Mouse (Mus musculus) forebrain, embryonic 10.5 days (tissue): ENCODE results near the gene Mrpl39. TPM values are rescaled to one million over a fixed set of nuclear protein-coding genes. Genes with fewer than 3 reads are reported as not detected.
A peak's percentile ranks its signal among the peaks of the same experiment; 100 is the strongest.

ENCODE experiments used
- DNase-seq: peaks from one replicate; pipeline ENCODE4 v3.0.0-alpha.2; 2017; ENCODE audit warnings: low spot score; ENCODE audit errors: extremely low spot score
- H3K27ac ChIP-seq: fragments of 300-500 bp; sonication (generic); 2 replicates; pipeline ENCODE4 v1.5.1; 2016; ENCODE audit warnings: mild to moderate bottlenecking
- H3K27me3 ChIP-seq: fragments of 300-500 bp; sonication (generic); 2 replicates; pipeline ENCODE4 v1.6.1; 2016; ENCODE audit warnings: mild to moderate bottlenecking; ENCODE audit not compliant: poor library complexity, severe bottlenecking
- H3K36me3 ChIP-seq: fragments of 300-500 bp; sonication (generic); replicated peaks from 2 replicates; pipeline ENCODE4 v1.6.1; 2016; ENCODE audit warnings: mild to moderate bottlenecking, moderate library complexity
- H3K4me1 ChIP-seq: fragments of 300-500 bp; sonication (generic); 2 replicates; pipeline ENCODE4 v1.6.1; 2016
- H3K4me3 ChIP-seq: fragments of 300-500 bp; sonication (generic); 2 replicates; pipeline ENCODE4 v1.5.1; 2016; ENCODE audit warnings: mild to moderate bottlenecking, moderate library complexity
- H3K9me3 ChIP-seq: fragments of 300-500 bp; sonication (generic); 2 replicates; pipeline ENCODE4 v1.6.1; 2016; ENCODE audit warnings: mild to moderate bottlenecking, moderate library complexity
- WGBS: fragments of 180-500 bp; shearing (Covaris S2); methylation state at CpG from one replicate; pipeline ENCODE4 v1.1.7; 2016; 5-methylcytosine and 5-hydroxymethylcytosine counted together
- polyA plus RNA-seq: library from polyadenylated mRNA; unstranded; fragments of >200 nt; fragmentation: Nextera tagmentation; extraction: Ambion mirVana; gene quantifications from 2 replicates; pipeline ENCODE4 v1.2.1, GENCODE M21; 2016

The Mrpl39 gene
- polyA plus RNA-seq, 1 experiment from 2014 or later = 61.0 TPM

DNA sequence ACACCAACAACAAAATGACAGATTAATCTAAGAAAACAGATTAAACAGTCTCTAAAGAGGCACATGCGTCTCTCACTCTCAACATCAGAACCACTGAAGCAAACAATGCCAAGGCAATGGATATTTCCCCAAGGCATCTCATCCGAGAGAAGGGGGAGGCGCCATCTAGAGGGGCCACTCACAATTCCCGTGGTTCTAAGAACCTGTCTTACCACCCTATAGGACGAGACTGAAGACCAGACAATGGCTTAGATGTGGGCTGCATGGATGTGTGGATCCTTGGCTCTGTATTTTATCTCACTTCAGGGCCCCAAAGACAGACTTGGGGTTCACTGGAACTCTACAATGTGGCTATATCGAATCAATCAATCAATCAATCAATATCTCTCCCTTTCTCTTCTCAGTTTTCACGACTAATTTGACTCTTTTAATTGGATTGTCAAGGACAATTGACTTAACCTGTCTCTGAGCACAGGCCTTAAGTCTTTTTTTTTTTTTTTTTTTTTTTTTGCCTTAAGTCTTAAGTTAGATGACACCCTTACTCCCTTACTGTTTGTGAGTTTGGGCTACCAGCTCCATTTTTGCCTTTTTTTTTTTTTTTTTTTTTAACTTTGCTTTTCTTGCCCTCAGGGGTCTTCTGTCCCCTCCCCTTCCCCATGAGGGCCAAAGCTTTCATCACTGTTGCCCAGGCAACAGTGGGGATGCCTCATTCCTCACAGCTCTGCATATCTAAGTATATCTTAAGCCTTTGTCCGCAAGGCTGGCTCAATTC lies 37.1 kb upstream of the Mrpl39 start:
- DNase-seq = peak; percentile 53
- peaks cover 35% of the 10 kb centered on the region for H3K4me1 ChIP-seq
- H3K27me3 ChIP-seq = 0 out of 2 replicates have a peak, but pooled peaks cover 8% of the 10 kb centered on the region
- 7% methylated on average over 8 of the region's 8 CpGs for WGBS
- H3K4me3 ChIP-seq = peak overlapping the region; percentile 63
- H3K27ac ChIP-seq = peak overlapping the region; percentile 89
- H3K9me3 ChIP-seq = no peaks in the 10 kb centered on the region
- H3K36me3 ChIP-seq = no peaks in the 10 kb centered on the region

DNA sequence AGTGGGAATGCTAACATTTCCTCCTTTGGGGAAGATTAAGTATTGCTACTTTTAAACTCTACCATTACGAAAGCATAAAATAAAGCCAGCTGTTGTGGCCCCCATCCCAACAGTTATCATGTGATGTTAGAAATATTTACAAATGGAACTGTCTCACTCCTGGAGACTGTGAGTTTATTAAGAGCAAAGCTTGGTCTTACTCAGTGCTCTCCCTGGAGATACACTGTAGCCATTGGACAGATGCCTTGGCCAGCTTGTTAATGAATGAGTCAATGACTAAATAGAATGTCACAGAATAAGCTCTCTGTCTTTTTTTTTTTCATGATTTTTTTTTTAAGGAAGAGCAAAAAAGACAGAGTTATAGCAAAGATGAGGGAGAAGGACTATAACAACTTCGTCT lies 35.9 kb upstream of the Mrpl39 start:
- DNase-seq = no peak
- no peaks in the 10 kb centered on the region for H3K9me3 ChIP-seq
- no peak overlapping the region for H3K4me3 ChIP-seq
- peaks cover 33% of the 10 kb centered on the region for H3K4me1 ChIP-seq
- no peaks in the 10 kb centered on the region for H3K36me3 ChIP-seq
- H3K27me3 ChIP-seq = 0 out of 2 replicates have a peak, but pooled peaks cover 8% of the 10 kb centered on the region
- H3K27ac ChIP-seq = no peak overlapping the region
- 95% methylated on average over 2 of the region's 2 CpGs for WGBS

DNA sequence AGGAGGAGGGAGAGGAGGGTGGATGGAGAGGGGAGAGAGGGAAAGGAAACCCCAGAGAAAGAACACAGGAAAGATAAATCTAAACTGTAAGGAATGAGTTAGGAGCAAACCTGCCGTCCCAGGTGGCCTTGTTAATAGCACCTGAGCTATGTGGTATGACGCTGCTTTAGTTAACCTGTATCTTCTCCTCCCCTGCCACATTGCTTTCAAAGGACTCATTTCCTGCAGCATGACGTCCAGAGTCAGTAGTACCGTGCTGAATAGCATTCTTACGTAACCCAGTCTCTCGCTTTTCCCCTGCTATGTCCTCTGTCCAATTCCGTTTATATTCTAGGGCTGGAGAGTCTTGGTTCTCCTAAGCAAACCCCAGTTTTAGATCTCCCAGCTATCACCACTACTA lies 35.3 kb upstream of the Mrpl39 start:
- Histone ChIP-seq H3K27me3 (0 out of 2 replicates have a peak, but pooled peaks cover 7% of the 10 kb centered on the region), H3K27ac (no peak overlapping the region), H3K36me3 (no peaks in the 10 kb centered on the region), H3K4me1 (peaks cover 27% of the 10 kb centered on the region), H3K4me3 (no peak overlapping the region), H3K9me3 (no peaks in the 10 kb centered on the region)
- DNase-seq = no peak
- 89% methylated on average over 7 of the region's 7 CpGs for WGBS

DNA sequence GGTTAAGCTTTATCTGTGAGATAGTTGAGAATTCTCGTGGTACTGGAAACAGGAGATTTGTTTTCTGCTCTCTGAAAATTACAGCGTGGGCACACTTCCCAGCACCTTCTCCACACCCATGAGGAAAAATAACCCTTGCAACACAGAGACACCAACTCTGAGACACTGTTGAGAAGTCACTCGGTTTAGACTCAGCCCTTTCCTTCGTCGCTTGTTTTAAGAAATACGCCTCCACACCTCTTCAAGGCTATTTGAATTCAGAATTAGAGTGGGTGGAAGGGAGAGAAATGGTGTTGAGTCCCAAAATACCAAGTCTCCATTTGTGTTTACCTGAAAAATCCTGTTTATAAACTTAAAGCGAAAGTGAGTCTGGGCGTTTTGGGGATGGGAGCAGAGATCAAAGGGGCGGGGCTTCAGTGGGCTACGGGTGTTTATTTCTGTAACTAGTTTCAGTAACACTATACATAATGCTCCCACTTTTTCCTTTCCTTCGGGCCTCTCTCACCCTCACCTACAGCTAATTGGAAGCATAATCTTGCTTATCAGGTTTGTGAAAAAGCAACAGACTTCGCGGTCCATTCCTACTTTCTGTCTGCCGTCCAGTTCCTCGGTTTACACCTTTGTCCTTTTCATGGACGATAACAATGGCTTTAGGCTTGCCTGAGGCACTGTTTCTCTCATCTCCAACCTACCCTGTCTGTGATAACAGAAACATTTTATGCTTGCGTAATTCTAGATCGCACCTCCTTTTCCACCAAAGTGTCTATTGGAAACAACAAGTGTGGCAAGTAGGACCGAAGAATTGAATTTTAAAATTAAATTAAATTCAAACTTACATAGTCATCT lies 34.3 kb upstream of the Mrpl39 start:
- Histone ChIP-seq H3K36me3 (no peaks in the 10 kb centered on the region), H3K27ac (no peak overlapping the region), H3K9me3 (no peaks in the 10 kb centered on the region), H3K4me3 (no peak overlapping the region), H3K4me1 (peaks cover 18% of the 10 kb centered on the region), H3K27me3 (no peaks in the 10 kb centered on the region)
- 90% methylated on average over 19 of the region's 19 CpGs for WGBS
- no peak for DNase-seq

DNA sequence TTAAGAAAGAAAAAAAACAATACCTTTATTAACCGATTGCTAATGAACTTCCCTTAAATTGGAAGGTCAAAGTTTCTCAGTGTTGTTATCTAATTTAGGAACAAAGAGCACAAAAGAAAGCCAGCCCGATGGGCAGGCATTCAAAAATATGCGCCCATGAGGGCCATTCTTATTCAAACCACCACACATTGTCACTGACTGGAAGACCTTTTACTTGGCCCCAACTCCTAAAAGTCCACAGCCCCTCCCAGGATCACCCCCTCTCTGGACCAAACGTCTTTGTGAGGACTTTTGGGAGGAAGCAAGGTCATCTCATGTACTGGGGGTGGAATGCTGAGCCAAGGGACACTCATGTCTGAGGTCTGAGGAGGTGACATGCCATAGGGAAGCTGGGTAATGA lies 33.6 kb upstream of the Mrpl39 start:
- no peaks in the 10 kb centered on the region for H3K27me3 ChIP-seq
- H3K4me3 ChIP-seq = no peak overlapping the region
- H3K36me3 ChIP-seq = no peaks in the 10 kb centered on the region
- H3K4me1 ChIP-seq = peaks cover 17% of the 10 kb centered on the region
- no peaks in the 10 kb centered on the region for H3K9me3 ChIP-seq
- DNase-seq = no peak
- WGBS = 66% methylated on average over 4 of the region's 4 CpGs
- no peak overlapping the region for H3K27ac ChIP-seq

DNA sequence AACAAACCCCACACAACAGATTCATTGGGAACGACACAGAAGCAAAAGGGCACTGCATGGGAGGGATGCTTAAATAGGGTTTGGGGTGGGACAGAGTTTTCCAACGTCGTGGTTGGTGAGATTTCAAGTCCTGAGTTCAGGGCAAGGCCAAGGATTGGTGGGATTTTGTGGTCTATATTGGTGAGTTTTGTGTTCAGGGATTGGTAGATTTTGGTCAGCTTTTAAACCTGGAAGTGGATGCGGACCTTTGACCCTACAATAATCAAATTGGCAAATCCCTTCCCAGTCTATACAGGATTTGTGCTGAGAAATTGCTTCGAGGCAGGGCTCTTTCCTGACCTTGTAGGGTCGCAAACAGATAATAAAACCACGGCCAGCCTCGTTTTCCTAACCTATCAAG lies 32.4 kb upstream of the Mrpl39 start:
- no peak overlapping the region for H3K27ac ChIP-seq
- WGBS = 90% methylated on average over 8 of the region's 8 CpGs
- no peaks in the 10 kb centered on the region for H3K36me3 ChIP-seq
- no peaks in the 10 kb centered on the region for H3K9me3 ChIP-seq
- DNase-seq = no peak
- peaks cover 9% of the 10 kb centered on the region for H3K4me1 ChIP-seq
- H3K4me3 ChIP-seq = no peak overlapping the region
- H3K27me3 ChIP-seq = no peaks in the 10 kb centered on the region

DNA sequence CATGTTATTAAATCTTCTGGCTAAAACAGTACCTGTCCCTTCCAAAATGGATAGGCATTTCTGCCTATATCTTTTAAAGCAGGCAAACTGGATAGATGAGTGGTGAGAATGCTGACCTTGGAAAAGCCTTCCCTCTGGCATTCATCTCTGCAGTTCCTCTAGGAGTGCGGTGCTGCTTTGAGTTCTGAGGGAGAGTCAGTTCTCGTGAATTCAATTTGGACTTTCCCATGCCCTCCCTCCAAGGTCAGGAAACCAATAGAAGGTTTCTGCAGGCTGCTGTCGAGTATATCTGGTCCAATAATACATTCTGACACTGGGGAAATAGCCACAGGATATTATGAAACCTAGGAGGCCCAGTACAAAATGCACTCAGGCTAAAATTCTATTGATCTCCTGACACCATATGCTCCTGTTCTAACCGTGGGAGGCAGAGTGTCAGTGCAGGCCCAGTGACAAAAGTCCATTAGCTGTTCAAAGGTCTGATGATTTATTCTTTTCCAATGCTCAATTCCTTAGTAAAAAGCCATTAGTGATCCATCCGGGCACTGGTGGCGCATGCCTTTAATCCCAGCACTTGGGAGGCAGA lies 10.3 kb upstream of the Mrpl39 start:
- H3K9me3 ChIP-seq = no peaks in the 10 kb centered on the region
- no peak for DNase-seq
- no peaks in the 10 kb centered on the region for H3K4me1 ChIP-seq
- H3K27me3 ChIP-seq = no peaks in the 10 kb centered on the region
- no peaks in the 10 kb centered on the region for H3K36me3 ChIP-seq
- H3K27ac ChIP-seq = no peak overlapping the region
- no peak overlapping the region for H3K4me3 ChIP-seq
- WGBS = 85% methylated on average over 6 of the region's 6 CpGs

DNA sequence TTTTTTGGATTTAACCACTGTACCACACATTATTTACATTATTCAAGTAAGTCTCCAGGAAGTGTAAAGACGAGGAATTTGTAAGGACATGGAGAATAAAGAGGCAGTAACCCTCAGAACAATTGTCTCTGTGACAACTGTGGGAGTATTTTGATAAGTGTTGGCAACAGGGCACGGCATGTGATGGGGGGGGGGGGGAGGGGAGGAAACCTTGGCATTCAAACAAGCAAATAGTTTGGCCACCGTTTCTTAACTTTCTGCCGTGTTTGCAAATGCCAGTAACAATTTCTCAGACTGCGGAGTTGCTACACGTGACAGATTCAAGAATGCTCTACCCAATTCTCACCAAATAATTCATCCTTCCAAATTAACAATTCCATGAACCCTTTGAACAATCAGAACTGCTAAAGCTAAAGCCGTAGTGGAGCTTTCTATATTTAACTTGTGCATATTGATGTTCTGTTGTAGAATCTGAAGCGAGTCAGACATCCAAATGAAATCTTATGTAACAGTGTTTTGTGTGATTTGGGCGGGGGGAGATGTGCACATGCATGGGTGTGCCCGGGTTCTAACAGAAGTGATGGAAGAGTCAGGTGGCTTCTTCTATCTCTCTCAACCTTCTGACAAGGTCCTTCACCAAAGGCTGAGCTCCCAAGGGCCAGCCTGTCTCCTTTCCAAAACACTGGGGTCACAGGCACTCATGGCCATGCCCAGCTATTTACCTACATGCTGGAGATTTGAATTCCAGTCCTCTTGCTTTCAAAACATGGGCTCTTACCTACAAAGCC lies 9.4 kb upstream of the Mrpl39 start:
- Histone ChIP-seq H3K4me3 (no peak overlapping the region), H3K27me3 (no peaks in the 10 kb centered on the region), H3K27ac (no peak overlapping the region), H3K36me3 (no peaks in the 10 kb centered on the region), H3K4me1 (no peaks in the 10 kb centered on the region), H3K9me3 (no peaks in the 10 kb centered on the region)
- peak; percentile 7 for DNase-seq
- WGBS = 81% methylated on average over 10 of the region's 10 CpGs

DNA sequence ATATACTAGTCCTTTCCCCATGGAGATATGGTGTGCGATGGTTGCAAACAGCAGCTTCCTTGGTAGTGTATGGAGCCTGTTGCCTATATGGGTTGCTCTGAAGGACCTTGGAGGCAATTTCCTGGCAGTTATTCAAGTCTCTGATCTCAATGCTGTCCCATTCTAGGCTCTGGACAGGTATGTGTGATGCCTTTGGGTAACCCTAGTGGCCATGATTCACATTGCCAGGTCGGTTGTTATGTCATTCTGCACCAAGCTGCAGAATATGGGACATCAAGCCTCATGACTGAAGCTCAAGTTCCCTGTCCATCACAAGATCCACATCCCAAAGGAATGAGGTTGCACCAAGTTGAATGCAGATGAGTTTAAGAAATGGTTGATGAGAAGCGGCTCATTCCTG lies 1.8 kb upstream of the Mrpl39 start:
- no peaks in the 10 kb centered on the region for H3K9me3 ChIP-seq
- H3K27me3 ChIP-seq = no peaks in the 10 kb centered on the region
- H3K4me3 ChIP-seq = no peak overlapping the region
- H3K27ac ChIP-seq = no peak overlapping the region
- WGBS = 76% methylated on average over 3 of the region's 3 CpGs
- H3K4me1 ChIP-seq = peaks cover 7% of the 10 kb centered on the region
- H3K36me3 ChIP-seq = peaks cover 7% of the 10 kb centered on the region
- no peak for DNase-seq

DNA sequence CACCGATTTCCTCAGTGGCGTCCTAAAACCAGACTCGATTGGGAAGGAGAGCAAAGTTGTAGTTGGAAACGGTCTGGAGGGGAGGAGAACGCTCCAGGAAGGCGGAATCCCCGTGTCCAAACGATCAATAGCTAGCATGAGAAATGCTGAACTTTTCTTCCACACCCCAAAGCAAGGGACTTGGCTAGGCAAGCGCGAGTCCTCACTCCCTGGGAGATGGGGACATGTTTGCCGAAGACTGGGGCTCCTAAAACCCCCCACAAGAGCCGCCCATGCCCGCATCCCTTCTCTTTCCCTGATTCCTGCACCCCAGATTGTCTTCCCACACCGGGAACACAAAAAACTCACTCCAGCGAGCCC lies 756 bp downstream of the Mrpl39 start:
- Histone ChIP-seq H3K27me3 (no peaks in the 10 kb centered on the region), H3K9me3 (no peaks in the 10 kb centered on the region), H3K4me3 (peak overlapping the region; percentile 80), H3K36me3 (peaks cover 32% of the 10 kb centered on the region), H3K4me1 (peaks cover 7% of the 10 kb centered on the region), H3K27ac (peak overlapping the region; percentile 91)
- WGBS = 2% methylated on average over 15 of the region's 15 CpGs
- no peak for DNase-seq

DNA sequence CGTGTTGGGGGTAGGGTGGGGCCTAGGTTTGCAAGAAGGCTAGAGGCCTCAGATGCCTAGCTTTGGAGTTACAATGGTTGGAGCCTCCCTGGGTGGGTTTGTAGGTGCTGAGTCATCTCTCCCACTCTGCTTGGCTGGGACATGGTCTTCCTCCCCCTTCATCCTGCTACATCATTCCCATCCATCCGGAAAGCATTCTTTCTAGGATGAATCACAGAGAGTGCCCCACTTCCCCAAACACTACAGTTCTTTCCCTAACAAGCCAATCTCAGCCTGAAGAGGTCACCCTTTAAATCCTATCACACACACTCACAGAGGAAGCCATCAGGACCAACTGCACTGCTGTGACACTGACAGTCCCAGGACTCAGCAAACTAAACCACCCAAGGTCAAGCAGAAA lies 14.9 kb downstream of the Mrpl39 start:
- 98% methylated on average over 2 of the region's 2 CpGs for WGBS
- Histone ChIP-seq H3K4me1 (no peaks in the 10 kb centered on the region), H3K36me3 (peaks cover 73% of the 10 kb centered on the region), H3K9me3 (no peaks in the 10 kb centered on the region), H3K27ac (no peak overlapping the region), H3K27me3 (no peaks in the 10 kb centered on the region), H3K4me3 (no peak overlapping the region)
- no peak for DNase-seq

DNA sequence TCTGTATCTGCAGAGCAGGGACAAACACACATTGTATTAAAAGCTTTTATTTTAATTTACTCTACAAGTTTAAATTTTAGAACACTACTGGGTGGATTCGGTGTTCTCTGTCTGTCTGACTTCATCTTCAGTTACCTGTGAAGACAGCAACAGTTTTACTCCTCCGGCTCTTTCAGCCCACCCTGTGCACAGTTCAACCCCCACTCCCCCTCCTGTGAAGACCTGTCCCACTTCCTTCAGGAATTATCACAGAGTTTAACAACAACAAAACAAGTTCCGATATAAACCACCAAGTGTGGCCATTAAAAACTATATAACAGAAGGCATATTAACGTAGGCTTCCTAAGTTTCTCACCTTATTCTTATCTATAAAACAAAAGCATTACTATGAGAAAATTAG lies 17.3 kb downstream of the Mrpl39 start:
- no peak for DNase-seq
- peaks cover 50% of the 10 kb centered on the region for H3K36me3 ChIP-seq
- H3K9me3 ChIP-seq = no peaks in the 10 kb centered on the region
- no peak overlapping the region for H3K4me3 ChIP-seq
- no peak overlapping the region for H3K27ac ChIP-seq
- H3K27me3 ChIP-seq = no peaks in the 10 kb centered on the region
- H3K4me1 ChIP-seq = no peaks in the 10 kb centered on the region
- WGBS = 95% methylated on average over 4 of the region's 4 CpGs
